Mouse (Mus musculus): ENCODE results near the gene Tmc5. TPM values are rescaled to one million over a fixed set of nuclear protein-coding genes. Genes with fewer than 3 reads are reported as not detected.

The Tmc5 gene
- polyA plus RNA-seq, 2 experiments = 0.15 to 0.29 TPM

DNA sequence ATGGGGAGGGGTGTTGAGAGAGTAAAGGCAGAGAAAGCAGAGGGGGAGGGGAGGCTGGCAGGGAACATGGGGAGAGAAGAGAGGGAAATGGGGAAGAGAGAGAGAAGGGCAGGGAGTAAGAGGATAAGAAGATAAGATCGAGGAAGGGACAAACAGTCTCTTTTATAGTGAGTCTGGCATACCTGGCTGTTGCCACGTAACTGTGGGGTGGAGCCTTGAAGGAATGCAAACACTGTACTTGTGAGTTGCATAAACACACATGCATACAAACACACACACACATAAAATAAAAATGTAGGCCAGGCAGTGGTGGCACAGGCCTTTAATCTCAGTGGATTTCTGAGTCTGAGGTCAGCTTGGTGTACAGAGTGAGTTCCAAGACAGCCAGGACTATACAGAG is 110.1 kb downstream of the Tmc5 start:
- no peak for ATAC-seq (ENCODE audit: low FRiP score, low read depth)
- DNase-seq (ENCODE audit: low spot score) = no peak
- TF ChIP-seq POLR2A (IDR thresholded peaks at IDR 0.05; ENCODE audit: borderline replicate concordance, extremely low read depth, insufficient read depth, insufficient read length) = no peak
- no peak overlapping the region for H3K4me3 ChIP-seq (replicated peaks; ENCODE audit: low read length)
- 71% methylated on average over 2 of the region's 2 CpGs for WGBS
- no peak overlapping the region for H3K9ac ChIP-seq (ENCODE audit: low read depth, low read length, severe bottlenecking)
- peaks cover 4% of the 10 kb centered on the region; the same call in 1 of the 2 replicates for H3K36me3 ChIP-seq (ENCODE audit: control insufficient read depth, insufficient read depth, low read length)
- H3K27ac ChIP-seq (replicated peaks; ENCODE audit: low read depth, low read length) = no peak overlapping the region
- H3K4me1 ChIP-seq (ENCODE audit: control insufficient read depth, insufficient read depth, low read length) = peaks cover 5% of the 10 kb centered on the region; the same call in 1 of the 2 replicates
- H3K9me3 ChIP-seq (ENCODE audit: control insufficient read depth, low read length) = no peaks in the 10 kb centered on the region
- H3K27me3 ChIP-seq (ENCODE audit: control insufficient read depth, insufficient read depth, low read length) = no peaks in the 10 kb centered on the region
- no peak overlapping the region for H3K4me2 ChIP-seq (replicated peaks; ENCODE audit: low read depth, low read length, severe bottlenecking)

DNA sequence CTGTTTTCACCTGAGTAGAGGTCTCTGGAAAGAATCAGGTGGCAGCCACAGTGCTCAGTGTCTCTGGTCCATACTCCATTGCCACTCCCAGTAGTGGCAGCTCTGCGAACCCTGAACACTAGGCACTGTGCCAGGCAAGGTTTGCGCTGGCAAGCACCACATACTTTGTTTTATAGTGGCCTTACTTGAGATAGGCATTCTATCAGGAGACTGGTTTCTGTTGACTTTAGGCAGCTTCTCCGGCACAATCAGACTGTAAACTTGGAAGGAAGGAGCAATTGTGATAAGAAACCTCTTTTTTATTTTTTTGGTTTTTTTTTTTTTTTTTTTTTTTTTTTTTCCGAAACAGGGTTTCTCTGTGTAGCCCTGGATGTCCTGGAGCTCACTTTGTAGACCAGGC is 110.9 kb downstream of the Tmc5 start:
- Histone ChIP-seq H3K4me2 (replicated peaks; ENCODE audit: low read depth, low read length, severe bottlenecking) (no peak overlapping the region), H3K27me3 (ENCODE audit: control insufficient read depth, insufficient read depth, low read length) (no peaks in the 10 kb centered on the region), H3K27ac (replicated peaks; ENCODE audit: low read depth, low read length) (no peak overlapping the region), H3K4me1 (ENCODE audit: control insufficient read depth, insufficient read depth, low read length) (peaks cover 7% of the 10 kb centered on the region), H3K9me3 (ENCODE audit: control insufficient read depth, low read length) (no peaks in the 10 kb centered on the region), H3K9ac (ENCODE audit: low read depth, low read length, severe bottlenecking) (no peak overlapping the region), H3K4me3 (replicated peaks; ENCODE audit: low read length) (no peak overlapping the region), H3K36me3 (ENCODE audit: control insufficient read depth, insufficient read depth, low read length) (no peaks in the 10 kb centered on the region)
- ATAC-seq (ENCODE audit: low FRiP score, low read depth) = no peak
- no peak for DNase-seq (ENCODE audit: low spot score)
- 79% methylated on average over 4 of the region's 4 CpGs for WGBS
- no peak for TF ChIP-seq POLR2A (IDR thresholded peaks at IDR 0.05; ENCODE audit: borderline replicate concordance, extremely low read depth, insufficient read depth, insufficient read length)

DNA sequence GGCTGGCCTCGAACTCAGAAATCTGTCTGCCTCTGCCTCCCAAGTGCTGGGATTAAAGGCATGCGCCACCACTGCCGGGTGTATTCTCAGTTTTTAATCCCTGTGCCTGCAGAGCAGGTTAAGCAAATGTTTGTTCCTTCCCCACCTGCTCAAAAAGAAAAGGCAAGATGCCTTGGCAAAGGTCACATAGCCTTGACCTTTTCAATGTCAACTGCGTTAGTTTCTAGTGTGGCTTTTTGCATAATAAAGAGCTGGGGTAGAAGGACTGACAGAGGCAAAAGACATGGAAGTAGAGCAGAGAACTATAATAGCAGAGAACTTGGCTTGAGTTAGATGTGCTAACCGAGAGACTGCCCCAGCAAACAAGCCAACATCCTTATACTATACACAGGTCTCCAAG is 113.7 kb downstream of the Tmc5 start:
- ATAC-seq (ENCODE audit: low FRiP score, low read depth) (no peak), DNase-seq (ENCODE audit: low spot score) (no peak)
- no peak overlapping the region for H3K27ac ChIP-seq (replicated peaks; ENCODE audit: low read depth, low read length)
- H3K4me2 ChIP-seq (replicated peaks; ENCODE audit: low read depth, low read length, severe bottlenecking) = no peak overlapping the region
- H3K36me3 ChIP-seq (ENCODE audit: control insufficient read depth, insufficient read depth, low read length) = peaks cover 5% of the 10 kb centered on the region; the same call in 1 of the 2 replicates
- no peak overlapping the region for H3K9ac ChIP-seq (ENCODE audit: low read depth, low read length, severe bottlenecking)
- WGBS = 75% methylated on average over 5 of the region's 5 CpGs
- TF ChIP-seq POLR2A (IDR thresholded peaks at IDR 0.05; ENCODE audit: borderline replicate concordance, extremely low read depth, insufficient read depth, insufficient read length) = no peak
- H3K27me3 ChIP-seq (ENCODE audit: control insufficient read depth, insufficient read depth, low read length) = no peaks in the 10 kb centered on the region
- H3K4me3 ChIP-seq (replicated peaks; ENCODE audit: low read length) = no peak overlapping the region
- H3K9me3 ChIP-seq (ENCODE audit: control insufficient read depth, low read length) = no peaks in the 10 kb centered on the region
- H3K4me1 ChIP-seq (ENCODE audit: control insufficient read depth, insufficient read depth, low read length) = peaks cover 11% of the 10 kb centered on the region

DNA sequence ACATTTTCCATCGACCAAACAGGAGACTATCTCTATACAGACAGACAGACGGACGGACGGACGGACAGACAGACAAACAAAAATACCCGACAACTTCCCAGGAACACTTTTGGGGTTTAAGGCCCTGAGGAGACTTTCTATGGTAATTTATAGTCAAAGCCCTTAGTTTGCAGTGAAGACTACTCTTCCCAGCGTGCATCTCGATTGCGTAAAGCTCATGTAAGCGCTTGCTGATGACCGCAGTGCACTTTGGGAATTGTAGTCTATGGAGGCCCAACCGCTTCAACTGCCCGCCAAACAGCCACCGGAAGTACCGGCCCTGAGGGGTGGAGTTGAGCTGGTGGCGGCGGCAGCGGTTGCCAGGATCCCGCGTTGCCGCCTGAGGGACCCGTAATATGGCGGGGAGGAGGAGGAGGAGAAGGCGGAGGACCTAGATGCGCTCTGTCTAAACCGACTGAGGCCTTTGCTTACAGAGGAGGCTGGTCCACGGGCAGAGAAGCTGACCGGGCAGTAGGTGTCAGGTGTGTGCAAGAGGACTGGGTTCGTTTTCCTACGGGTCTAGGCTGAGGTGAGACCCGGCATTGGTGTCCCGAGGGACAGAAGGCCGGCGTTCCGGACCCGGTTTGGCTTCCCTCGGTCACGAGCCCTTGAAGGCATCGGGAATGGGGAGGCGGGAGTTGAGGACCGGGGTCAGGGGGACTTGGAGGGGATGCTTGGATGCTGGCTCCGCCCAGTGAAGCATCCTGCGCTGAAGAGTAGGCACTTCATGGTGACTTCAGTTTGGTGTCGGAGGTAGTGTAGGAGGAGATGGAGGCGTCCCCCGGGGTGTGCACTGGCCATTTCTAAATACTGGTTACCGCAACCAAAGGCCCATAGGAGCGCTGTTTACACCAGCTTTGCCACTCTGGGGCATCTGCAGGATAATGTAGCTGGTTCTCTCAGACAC is 115.4 kb downstream of the Tmc5 start, which contains the start of gene Ccp110:
Ccp110 (plus strand) TSS at position 325 of the 946 bp plus-strand sequence.
- peak; percentile 96 for ATAC-seq (ENCODE audit: low FRiP score, low read depth)
- WGBS = 2% methylated on average over 48 of the region's 48 CpGs

GRCm38 (mm10) chr7:118714873-118715272 is 117.8 kb downstream of the Tmc5 start:
- no peak for TF ChIP-seq POLR2A (IDR thresholded peaks at IDR 0.05; ENCODE audit: borderline replicate concordance, extremely low read depth, insufficient read depth, insufficient read length)
- H3K4me3 ChIP-seq (replicated peaks; ENCODE audit: low read length) = no peak overlapping the region
- no peak for DNase-seq (ENCODE audit: low spot score)
- H3K4me1 ChIP-seq (ENCODE audit: control insufficient read depth, insufficient read depth, low read length) = peaks cover 11% of the 10 kb centered on the region
- H3K9me3 ChIP-seq (ENCODE audit: control insufficient read depth, low read length) = no peaks in the 10 kb centered on the region
- H3K27me3 ChIP-seq (ENCODE audit: control insufficient read depth, insufficient read depth, low read length) = no peaks in the 10 kb centered on the region
- H3K36me3 ChIP-seq (ENCODE audit: control insufficient read depth, insufficient read depth, low read length) = peaks cover 10% of the 10 kb centered on the region; the same call in 1 of the 2 replicates
- H3K9ac ChIP-seq (ENCODE audit: low read depth, low read length, severe bottlenecking) = no peak overlapping the region
- H3K4me2 ChIP-seq (replicated peaks; ENCODE audit: low read depth, low read length, severe bottlenecking) = no peak overlapping the region
- 84% methylated on average over 1 of the region's 1 CpGs for WGBS
- no peak overlapping the region for H3K27ac ChIP-seq (replicated peaks; ENCODE audit: low read depth, low read length)
- ATAC-seq (ENCODE audit: low FRiP score, low read depth) = no peak

More for the DNA sequence above, 115.4 kb downstream of the Tmc5 start, which contains the start of gene Ccp110:
- Histone ChIP-seq H3K27ac (replicated peaks; ENCODE audit: low read depth, low read length) (no peak within 1 kb of the TSS), H3K9me3 (ENCODE audit: control insufficient read depth, low read length) (no peaks in the 10 kb centered on the region), H3K27me3 (ENCODE audit: control insufficient read depth, insufficient read depth, low read length) (no peaks in the 10 kb centered on the region), H3K36me3 (ENCODE audit: control insufficient read depth, insufficient read depth, low read length) (peaks cover 5% of the 10 kb centered on the region; the same call in 1 of the 2 replicates), H3K4me3 (replicated peaks; ENCODE audit: low read length) (peak within 1 kb of the TSS; percentile 84), H3K4me1 (ENCODE audit: control insufficient read depth, insufficient read depth, low read length) (peaks cover 11% of the 10 kb centered on the region), H3K9ac (ENCODE audit: low read depth, low read length, severe bottlenecking) (peak within 1 kb of the TSS; percentile 72), H3K4me2 (replicated peaks; ENCODE audit: low read depth, low read length, severe bottlenecking) (peak within 1 kb of the TSS; percentile 58)
- peak; percentile 98 for DNase-seq (ENCODE audit: low spot score)
- 0 out of 2 replicates have a peak, but pooled peaks have one; percentile 14 for TF ChIP-seq POLR2A (IDR thresholded peaks at IDR 0.05; ENCODE audit: borderline replicate concordance, extremely low read depth, insufficient read depth, insufficient read length)

Data from limb, embryonic 14.5 days (tissue).